Mouse (Mus musculus): ENCODE results near the gene H2-M10.6. TPM values are rescaled to one million over a fixed set of nuclear protein-coding genes. Genes with fewer than 3 reads are reported as not detected.

Gene H2-M10.6
- polyA plus RNA-seq, 1 experiment from 2014 or later, result not detected

DNA sequence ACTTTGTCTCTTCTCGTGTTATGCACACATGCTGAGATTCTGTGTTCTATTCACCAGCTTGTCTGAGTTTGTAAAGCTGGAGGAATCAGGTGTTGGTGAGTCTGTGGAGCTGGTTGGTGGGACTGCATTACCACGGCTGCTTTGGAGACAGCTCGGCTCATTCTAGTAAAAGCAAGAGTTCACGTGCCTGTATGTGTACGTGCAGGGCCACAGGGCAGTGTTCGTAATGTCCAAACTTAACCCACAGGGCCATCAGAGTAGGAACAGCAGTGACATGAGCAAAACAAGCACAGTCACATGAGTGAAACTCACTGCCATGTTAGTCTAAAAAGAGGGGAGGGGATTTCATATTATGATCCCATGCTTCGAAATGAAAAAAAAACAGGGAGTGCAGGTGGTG is 31.7 kb downstream of the H2-M10.6 start:
- peaks cover 24% of the 10 kb centered on the region for H3K36me3 ChIP-seq
- H3K4me2 ChIP-seq, result no peak overlapping the region
- H3K4me3 ChIP-seq, result no peak overlapping the region
- no peaks in the 10 kb centered on the region for H3K27me3 ChIP-seq (replicated peaks)
- no peaks in the 10 kb centered on the region for H3K9me3 ChIP-seq (replicated peaks)
- no peak for ATAC-seq (ENCODE audit: insufficient number of reproducible peaks, low FRiP score)
- H3K4me1 ChIP-seq (replicated peaks), result peaks cover 21% of the 10 kb centered on the region
- WGBS, result 70% methylated on average over 7 of the region's 7 CpGs
- no peak overlapping the region for H3K9ac ChIP-seq
- H3K27ac ChIP-seq (ENCODE audit: poor library complexity, severe bottlenecking), result 0 out of 2 replicates have a peak overlapping the region, but pooled peaks have one; percentile 17

- peaks cover 21% of the 10 kb centered on the region for H3K4me1 ChIP-seq (replicated peaks)
- ATAC-seq (ENCODE audit: insufficient number of reproducible peaks, low FRiP score), result peak; percentile 51; the same call in 1 of the 2 replicates
Measured at GRCm38 (mm10) chr17:36844286-36844719, 32.3 kb downstream of the H2-M10.6 start.

GRCm38 (mm10) chr17:36844725-36845124 is 32.8 kb downstream of the H2-M10.6 start:
- no peak overlapping the region for H3K27ac ChIP-seq (ENCODE audit: poor library complexity, severe bottlenecking)
- no peak overlapping the region for H3K9ac ChIP-seq
- H3K27me3 ChIP-seq (replicated peaks), result no peaks in the 10 kb centered on the region
- peaks cover 21% of the 10 kb centered on the region for H3K36me3 ChIP-seq
- no peak overlapping the region for H3K4me2 ChIP-seq
- no peak overlapping the region for H3K4me3 ChIP-seq
- 65% methylated on average over 1 of the region's 1 CpGs for WGBS
- H3K4me1 ChIP-seq (replicated peaks), result peaks cover 20% of the 10 kb centered on the region
- no peak for ATAC-seq (ENCODE audit: insufficient number of reproducible peaks, low FRiP score)
- no peaks in the 10 kb centered on the region for H3K9me3 ChIP-seq (replicated peaks)

More at GRCm38 (mm10) chr17:36844286-36844719, 32.3 kb downstream of the H2-M10.6 start:
- H3K27me3 ChIP-seq (replicated peaks), result no peaks in the 10 kb centered on the region
- no peak overlapping the region for H3K4me3 ChIP-seq
- no peak overlapping the region for H3K4me2 ChIP-seq
- H3K27ac ChIP-seq (ENCODE audit: poor library complexity, severe bottlenecking), result no peak overlapping the region
- H3K9ac ChIP-seq, result no peak overlapping the region
- peaks cover 21% of the 10 kb centered on the region for H3K36me3 ChIP-seq
- no peaks in the 10 kb centered on the region for H3K9me3 ChIP-seq (replicated peaks)

GRCm38 (mm10) chr17:36848911-36849310 is 36.9 kb downstream of the H2-M10.6 start:
- Histone ChIP-seq H3K27me3 (replicated peaks) (no peaks in the 10 kb centered on the region), H3K9ac (no peak overlapping the region), H3K4me3 (no peak overlapping the region), H3K4me1 (replicated peaks) (peaks cover 15% of the 10 kb centered on the region), H3K27ac (ENCODE audit: poor library complexity, severe bottlenecking) (no peak overlapping the region), H3K4me2 (no peak overlapping the region), H3K36me3 (peaks cover 41% of the 10 kb centered on the region), H3K9me3 (replicated peaks) (no peaks in the 10 kb centered on the region)
- no peak for ATAC-seq (ENCODE audit: insufficient number of reproducible peaks, low FRiP score)
- WGBS, result 78% methylated on average over 5 of the region's 5 CpGs

DNA sequence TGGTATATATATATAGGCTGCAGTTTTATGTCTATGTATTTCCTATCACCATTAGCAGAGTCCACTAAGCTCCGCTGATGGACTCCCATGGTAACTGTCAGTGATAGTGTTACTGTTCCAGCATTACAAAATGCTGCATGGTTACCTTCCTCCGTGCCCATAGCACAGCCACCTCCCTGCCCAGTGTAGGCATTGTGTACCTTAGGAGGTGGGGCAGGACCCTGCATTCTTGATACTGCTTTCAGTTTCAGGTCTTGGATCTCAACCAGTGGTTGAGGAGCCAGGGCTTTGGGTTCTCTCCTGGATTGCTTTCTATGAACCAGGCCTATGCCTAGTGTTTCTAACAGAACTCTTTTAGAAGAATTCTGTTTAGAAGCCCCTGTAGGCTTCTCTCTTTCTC is 38.0 kb downstream of the H2-M10.6 start:
- Histone ChIP-seq H3K4me3 (no peak overlapping the region), H3K9me3 (replicated peaks) (no peaks in the 10 kb centered on the region), H3K4me1 (replicated peaks) (peaks cover 8% of the 10 kb centered on the region), H3K27me3 (replicated peaks) (no peaks in the 10 kb centered on the region), H3K4me2 (no peak overlapping the region), H3K36me3 (peaks cover 51% of the 10 kb centered on the region), H3K27ac (ENCODE audit: poor library complexity, severe bottlenecking) (no peak overlapping the region), H3K9ac (no peak overlapping the region)
- 85% methylated on average over 2 of the region's 2 CpGs for WGBS
- ATAC-seq (ENCODE audit: insufficient number of reproducible peaks, low FRiP score), result no peak

DNA sequence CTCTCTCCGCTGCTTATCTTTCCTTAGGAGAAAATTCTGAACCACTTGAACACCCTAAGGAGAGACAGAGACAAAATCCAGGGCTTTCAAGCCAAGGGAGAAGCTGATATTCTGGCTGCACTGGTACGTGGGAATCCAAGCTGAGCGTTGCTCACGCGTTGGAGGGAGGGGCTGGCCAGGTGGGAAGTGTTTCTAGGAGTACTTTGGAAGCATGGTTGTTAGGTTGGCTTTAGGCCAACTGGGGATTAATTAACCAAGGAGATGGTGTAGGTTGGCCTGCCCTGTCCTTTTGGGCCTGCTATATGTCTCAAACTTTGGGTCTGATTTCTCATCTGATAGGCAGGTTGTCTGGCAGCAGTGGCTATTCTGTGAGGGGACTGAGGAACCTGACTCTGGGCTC is 39.2 kb downstream of the H2-M10.6 start:
- Histone ChIP-seq H3K9ac (no peak overlapping the region), H3K4me2 (no peak overlapping the region), H3K4me3 (no peak overlapping the region), H3K27ac (ENCODE audit: poor library complexity, severe bottlenecking) (no peak overlapping the region), H3K4me1 (replicated peaks) (peaks cover 8% of the 10 kb centered on the region), H3K27me3 (replicated peaks) (no peaks in the 10 kb centered on the region), H3K9me3 (replicated peaks) (no peaks in the 10 kb centered on the region), H3K36me3 (peaks cover 60% of the 10 kb centered on the region)
- 59% methylated on average over 5 of the region's 5 CpGs for WGBS
- ATAC-seq (ENCODE audit: insufficient number of reproducible peaks, low FRiP score), result no peak

GRCm38 (mm10) chr17:36851627-36852026 is 39.7 kb downstream of the H2-M10.6 start:
- Histone ChIP-seq H3K4me3 (no peak overlapping the region), H3K9ac (no peak overlapping the region), H3K4me2 (no peak overlapping the region), H3K9me3 (replicated peaks) (no peaks in the 10 kb centered on the region), H3K4me1 (replicated peaks) (peaks cover 8% of the 10 kb centered on the region), H3K27ac (ENCODE audit: poor library complexity, severe bottlenecking) (no peak overlapping the region), H3K27me3 (replicated peaks) (no peaks in the 10 kb centered on the region), H3K36me3 (peaks cover 62% of the 10 kb centered on the region)
- 42% methylated on average over 5 of the region's 5 CpGs for WGBS
- ATAC-seq (ENCODE audit: insufficient number of reproducible peaks, low FRiP score), result no peak

- no peak for ATAC-seq (ENCODE audit: insufficient number of reproducible peaks, low FRiP score)
- Histone ChIP-seq H3K4me2 (no peak overlapping the region), H3K27me3 (replicated peaks) (no peaks in the 10 kb centered on the region), H3K4me3 (no peak overlapping the region), H3K27ac (ENCODE audit: poor library complexity, severe bottlenecking) (no peak overlapping the region), H3K4me1 (replicated peaks) (peaks cover 8% of the 10 kb centered on the region), H3K36me3 (peaks cover 90% of the 10 kb centered on the region), H3K9ac (no peak overlapping the region), H3K9me3 (replicated peaks) (no peaks in the 10 kb centered on the region)
- 89% methylated on average over 3 of the region's 3 CpGs for WGBS
Measured at GRCm38 (mm10) chr17:36855484-36855883, 43.5 kb downstream of the H2-M10.6 start.

- H3K27ac ChIP-seq (ENCODE audit: poor library complexity, severe bottlenecking), result no peak overlapping the region
- peaks cover 83% of the 10 kb centered on the region for H3K36me3 ChIP-seq
- H3K4me2 ChIP-seq, result no peak overlapping the region
- peaks cover 6% of the 10 kb centered on the region for H3K4me1 ChIP-seq (replicated peaks)
- H3K9me3 ChIP-seq (replicated peaks), result no peaks in the 10 kb centered on the region
- no peak for ATAC-seq (ENCODE audit: insufficient number of reproducible peaks, low FRiP score)
- H3K4me3 ChIP-seq, result no peak overlapping the region
- H3K9ac ChIP-seq, result no peak overlapping the region
- 93% methylated on average over 4 of the region's 4 CpGs for WGBS
- H3K27me3 ChIP-seq (replicated peaks), result no peaks in the 10 kb centered on the region
Measured at GRCm38 (mm10) chr17:36856236-36856635, 44.3 kb downstream of the H2-M10.6 start.

- Histone ChIP-seq H3K4me2 (no peak overlapping the region), H3K4me1 (replicated peaks) (no peaks in the 10 kb centered on the region), H3K4me3 (no peak overlapping the region), H3K27ac (ENCODE audit: poor library complexity, severe bottlenecking) (no peak overlapping the region), H3K27me3 (replicated peaks) (no peaks in the 10 kb centered on the region), H3K36me3 (peaks cover 64% of the 10 kb centered on the region), H3K9me3 (replicated peaks) (no peaks in the 10 kb centered on the region), H3K9ac (no peak overlapping the region)
- whole genome bisulfite sequencing, result 78% methylated on average over 3 of the region's 3 CpGs
- no peak for ATAC-seq (ENCODE audit: insufficient number of reproducible peaks, low FRiP score)
Measured at GRCm38 (mm10) chr17:36858181-36858580, 46.2 kb downstream of the H2-M10.6 start.

GRCm38 (mm10) chr17:36861680-36862079 is 49.7 kb downstream of the H2-M10.6 start:
- no peak overlapping the region for H3K27ac ChIP-seq (ENCODE audit: poor library complexity, severe bottlenecking)
- peaks cover 2% of the 10 kb centered on the region for H3K4me1 ChIP-seq (replicated peaks)
- no peak overlapping the region for H3K9ac ChIP-seq
- peaks cover 22% of the 10 kb centered on the region for H3K27me3 ChIP-seq (replicated peaks)
- peaks cover 31% of the 10 kb centered on the region for H3K36me3 ChIP-seq
- no peak overlapping the region for H3K4me2 ChIP-seq
- no peak for ATAC-seq (ENCODE audit: insufficient number of reproducible peaks, low FRiP score)
- 65% methylated on average over 2 of the region's 2 CpGs for WGBS
- H3K9me3 ChIP-seq (replicated peaks), result no peaks in the 10 kb centered on the region
- no peak overlapping the region for H3K4me3 ChIP-seq
